Mouse (Mus musculus) urinary bladder, postnatal 4 days (tissue): ENCODE data around the gene Slc45a3.

ENCODE experiments used
- DNase-seq, 2 experiments: peaks; one replicate each; pipeline ENCODE4 v3.0.0; 2021 to 2022; ENCODE audit warnings: low spot score in 2 of 2

Gene Slc45a3

DNA sequence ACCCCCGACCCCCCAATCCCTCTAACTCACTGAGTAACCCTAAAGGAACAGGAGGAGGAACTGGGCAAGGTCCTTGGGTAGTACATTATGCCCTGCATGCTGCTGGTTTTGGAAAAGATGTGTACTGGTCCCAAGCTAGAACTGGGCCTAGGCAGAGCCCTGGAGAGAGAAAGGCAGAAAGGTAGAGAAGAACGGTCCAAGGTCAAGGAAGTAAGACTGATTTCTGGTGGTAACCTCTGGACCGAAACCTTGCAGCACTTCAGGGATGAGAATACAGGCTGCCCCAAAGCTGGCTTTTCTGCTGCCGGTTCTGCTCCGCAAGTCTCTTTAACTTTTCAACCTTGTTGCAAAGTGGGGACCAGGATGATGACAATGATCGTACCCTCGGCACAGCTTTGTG, 1.8 kb downstream of the Slc45a3 start:
- DNase-seq, result no peak

DNA sequence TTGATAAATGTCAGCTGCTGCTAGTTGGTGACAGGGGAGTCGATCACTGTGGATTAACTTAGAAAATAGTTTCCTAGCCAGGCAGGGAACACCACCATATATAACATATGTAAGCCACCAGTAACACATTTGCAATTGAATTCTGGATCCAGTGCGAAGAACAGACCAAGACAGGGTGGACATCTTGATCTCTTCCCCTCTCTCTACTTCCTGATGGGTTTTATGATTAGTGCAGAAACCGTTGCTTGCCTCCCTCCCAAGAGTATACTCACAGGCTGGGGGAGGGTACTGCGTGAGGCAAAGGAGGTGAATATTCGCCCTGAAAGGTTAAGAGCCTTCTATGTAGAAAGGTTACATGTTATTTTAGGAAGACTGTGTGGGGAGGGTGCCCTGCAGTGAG, 3.1 kb downstream of the Slc45a3 start:
- DNase-seq, result no peak

DNA sequence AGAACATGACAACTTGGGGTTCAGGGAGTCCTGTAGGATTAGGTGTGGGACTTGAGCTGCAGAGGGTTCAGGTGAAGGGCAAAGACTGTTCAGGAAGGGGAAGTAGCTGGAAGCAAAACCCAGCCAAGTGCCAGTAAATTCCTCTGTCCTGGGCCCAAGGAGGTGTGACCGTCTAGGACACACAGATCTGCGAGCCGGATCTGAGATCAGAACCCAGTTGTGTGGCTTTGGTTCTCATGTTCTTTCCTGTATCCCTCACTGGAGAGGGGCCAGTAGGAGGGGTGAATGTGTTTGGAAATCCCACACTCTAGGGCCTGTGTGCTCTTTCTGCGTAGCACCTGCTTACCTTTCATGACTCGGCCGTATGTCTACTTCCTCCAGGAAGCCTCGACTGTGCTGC, 4.6 kb downstream of the Slc45a3 start:
- no peak for DNase-seq

DNA sequence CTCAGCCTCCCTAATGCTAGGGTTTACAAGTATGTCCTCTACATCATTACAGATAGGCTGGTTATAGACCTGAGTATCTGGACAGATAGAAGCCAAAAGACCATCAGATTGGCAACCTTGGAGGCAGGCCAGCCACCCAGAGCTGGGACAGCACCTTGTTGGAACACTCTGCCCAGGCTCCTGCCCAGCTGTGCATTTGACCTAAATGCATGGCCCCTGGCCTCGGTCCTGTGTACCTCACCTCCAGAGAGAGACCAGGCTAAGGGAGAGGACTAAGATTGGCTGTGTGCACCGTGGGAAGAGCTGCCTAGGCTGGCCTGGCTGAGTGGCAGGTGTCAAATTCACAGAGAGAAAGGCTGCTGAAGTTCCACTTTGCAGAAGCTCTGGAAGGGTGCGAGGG, 5.8 kb downstream of the Slc45a3 start:
- no peak for DNase-seq

DNA sequence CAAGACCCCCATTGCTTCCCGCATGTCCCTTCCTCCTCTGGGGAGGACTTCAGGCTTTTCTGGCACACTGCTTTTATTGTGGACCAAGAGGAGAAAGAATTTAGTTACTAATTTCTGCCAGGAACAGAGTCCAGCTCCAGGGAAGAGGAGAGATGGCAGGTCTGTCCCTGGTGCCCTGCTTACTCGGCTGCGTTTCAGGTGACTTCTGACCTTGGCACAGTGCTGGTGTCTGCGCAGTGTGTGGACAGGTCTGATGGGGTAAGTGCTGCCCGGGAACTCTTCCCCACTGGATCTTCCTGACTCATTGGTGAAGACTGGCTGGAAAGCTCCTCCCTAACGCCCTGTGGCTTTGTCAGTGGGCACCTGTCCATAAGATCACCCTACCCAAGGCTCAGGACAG, 6.2 kb downstream of the Slc45a3 start:
- no peak for DNase-seq

DNA sequence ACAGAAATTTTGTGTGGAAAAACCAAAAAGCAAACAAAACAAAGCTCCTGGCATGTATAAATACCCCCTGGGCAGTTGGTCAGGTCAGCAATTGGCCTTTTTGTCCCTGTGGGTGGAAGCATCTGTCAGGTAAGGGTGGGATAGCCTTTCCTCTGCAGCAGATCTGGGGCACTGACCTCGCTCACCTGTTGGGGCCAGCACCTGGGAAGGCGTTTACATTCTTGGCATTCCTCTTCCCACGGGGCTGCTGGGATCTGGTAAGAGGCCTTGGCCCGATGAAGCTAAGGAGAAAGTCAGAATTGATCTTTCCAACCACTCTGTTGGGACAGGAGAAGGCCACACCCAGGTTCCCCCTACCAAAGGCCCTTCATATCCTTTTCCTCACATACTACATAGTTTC, 7.1 kb downstream of the Slc45a3 start:
- no peak for DNase-seq

DNA sequence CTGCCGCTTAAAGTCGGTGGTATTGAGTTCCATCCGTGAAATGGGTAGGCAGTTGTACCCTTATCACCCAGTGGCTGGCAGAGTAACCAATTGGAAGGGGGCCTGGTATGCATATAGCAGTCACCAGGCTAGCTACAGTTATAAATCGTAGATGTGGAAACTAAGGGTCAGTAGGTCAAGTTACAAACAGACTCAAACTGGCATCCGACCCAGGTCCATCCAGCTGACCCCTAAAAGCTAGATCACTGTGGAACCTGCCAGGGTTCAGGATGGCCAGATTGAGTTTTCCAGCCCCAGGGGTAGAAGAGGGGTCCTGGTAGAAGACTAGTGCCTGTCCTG, 7.5 kb downstream of the Slc45a3 start:
- no peak for DNase-seq

DNA sequence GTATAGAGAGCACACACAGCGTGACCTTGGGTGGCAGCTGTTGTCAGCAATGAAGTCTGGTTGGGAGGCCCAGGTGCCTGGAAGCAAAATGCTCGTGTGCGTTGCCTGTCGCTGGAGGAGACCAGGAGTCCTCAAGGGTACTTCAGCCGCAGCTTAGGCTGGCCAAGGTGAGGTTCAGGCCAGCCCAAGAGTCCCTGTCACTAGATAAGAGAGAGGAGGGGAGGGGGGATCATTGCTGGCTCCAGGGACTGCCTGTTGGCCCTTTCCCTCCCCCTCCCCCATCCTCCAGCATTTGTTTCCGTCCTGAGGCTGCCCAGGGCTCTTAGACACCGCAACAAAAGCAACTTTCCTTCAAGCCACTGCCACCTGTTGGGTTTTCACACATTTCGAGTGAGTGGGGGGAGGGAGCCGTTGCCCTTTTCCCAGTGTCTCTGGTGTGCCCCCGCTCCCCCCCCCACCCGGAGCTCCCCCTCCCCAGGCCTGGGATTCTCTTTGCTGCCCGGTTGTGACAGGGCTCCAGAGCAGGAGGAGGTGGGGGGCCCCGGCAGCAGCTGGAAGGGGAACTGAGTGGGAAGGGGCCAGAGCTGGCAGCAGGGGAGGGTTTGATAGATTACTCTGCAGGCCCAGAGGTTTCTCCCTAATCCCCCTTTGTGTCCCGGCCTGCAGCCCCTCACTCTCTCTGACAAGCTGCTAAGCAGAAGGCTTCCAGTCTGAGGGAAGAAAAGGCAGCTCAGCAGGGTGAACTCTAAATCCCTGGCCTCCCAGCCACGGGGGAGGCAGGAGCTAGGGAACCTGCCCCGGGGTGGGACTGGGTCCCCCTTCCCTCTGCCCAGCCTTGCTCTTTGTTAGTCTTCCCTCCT, 8.1 kb downstream of the Slc45a3 start:
- no peak for DNase-seq

DNA sequence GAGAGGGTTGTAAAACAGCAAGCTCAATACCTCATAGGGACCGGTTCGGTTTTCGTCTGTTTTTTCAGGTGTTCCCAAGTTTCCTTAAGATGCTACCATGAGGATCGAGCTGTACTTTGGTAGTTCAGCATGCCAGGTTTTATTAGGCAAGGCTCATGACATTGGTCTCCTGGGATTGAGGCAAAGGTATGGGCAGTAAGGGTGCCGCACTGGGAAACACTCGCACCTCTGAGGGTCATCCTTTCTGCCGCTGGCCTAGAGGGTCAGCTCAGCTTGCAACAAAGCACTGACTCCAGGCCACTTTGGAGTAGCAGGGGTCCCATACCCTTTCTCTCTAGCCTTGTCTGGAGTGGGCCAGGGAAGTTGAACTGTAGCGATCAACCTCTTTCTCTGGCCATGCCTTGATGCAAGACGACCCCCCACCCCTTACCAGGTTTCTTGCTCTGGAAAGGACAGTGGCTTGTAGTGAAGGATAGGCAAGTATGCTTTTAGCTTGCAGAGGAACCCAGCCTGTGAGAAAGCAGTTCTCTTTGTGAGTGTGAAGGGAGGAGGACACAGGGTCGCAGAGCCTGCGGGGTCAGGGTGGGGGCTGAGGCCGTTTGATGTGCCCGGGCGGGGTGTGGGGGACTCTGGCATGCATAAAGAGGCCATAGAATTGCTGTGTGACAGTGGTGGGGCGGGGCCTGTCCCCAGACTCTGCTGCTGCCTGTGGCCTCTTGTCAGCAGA, 9.2 kb downstream of the Slc45a3 start:
- DNase-seq, result no peak

DNA sequence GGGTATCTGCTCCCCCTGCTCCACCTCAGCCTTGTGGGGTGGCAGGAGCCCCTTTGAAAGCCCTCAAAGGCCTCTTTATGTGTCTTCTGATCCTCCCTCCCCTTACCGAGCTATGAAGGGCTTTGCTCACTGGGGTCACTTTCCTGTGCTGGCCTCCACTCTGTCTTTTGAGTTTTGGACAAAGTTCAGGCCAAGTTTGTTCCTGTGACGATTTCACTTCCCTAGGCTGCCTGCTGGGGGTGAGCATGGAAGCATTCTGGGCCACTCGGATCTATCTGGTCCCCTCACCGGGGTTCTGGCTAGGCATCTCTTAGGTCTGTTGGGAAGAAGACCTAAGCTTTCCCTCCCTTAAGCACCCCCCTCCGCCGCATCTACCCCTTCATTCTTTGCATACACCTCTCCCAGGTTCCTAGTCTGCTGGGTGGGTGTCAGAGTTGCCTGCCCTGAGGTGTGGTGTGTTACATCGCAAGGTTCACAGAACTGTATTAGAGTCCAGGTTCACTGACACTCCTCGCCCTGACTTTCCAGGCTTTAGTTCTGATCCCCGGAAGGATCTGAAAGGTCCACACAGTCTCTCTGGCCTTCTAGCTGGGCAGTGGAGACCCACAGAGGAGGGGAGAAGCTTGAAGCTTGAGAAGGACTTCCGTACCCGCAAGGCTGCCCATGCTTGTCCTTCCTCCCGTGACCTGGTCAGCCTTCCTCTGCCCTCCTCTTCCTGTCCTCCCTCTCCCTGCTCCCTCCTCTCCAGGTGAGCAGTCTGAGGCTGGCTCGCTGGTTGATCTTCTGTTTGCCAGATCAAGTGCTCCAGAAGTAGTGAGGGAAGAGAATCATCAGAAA, 9.9 kb downstream of the Slc45a3 start:
- DNase-seq, result no peak

DNA sequence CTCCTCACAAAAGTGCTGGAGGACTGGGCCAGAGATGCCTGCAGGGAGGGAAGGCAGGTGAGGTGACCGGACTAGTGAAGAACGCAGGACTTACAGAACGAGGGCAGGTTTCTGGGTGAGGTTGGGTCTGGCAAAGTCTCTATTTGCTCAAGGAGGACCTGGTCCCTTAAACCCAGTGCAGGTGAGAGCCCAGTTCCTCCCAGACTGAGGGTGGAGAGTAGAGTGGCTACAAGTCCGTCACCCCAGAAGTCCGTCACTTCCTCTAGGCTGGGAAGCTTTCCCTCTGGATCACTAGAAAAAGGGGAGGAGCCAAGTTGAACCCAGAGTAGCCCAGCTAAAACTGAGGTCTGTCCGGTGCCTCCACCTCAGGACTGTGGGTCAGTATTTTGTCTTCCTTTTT, 11.2 kb downstream of the Slc45a3 start:
- DNase-seq, result no peak

DNA sequence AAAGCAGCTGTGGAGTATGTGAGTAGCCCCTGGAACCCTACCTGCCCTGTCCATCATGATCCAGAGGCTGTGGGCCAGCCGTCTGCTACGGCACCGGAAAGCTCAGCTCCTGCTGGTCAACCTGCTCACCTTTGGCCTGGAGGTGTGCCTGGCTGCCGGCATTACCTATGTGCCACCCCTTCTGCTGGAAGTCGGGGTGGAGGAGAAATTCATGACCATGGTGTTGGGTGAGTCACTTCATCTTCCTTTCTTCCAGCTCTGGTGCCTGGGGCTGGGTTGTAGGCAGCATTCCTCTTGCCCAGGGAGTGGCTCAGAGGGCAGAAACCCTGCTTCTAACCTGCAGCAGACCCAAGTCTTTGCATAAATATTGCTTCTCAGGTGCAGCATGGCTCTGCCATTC, 14.1 kb downstream of the Slc45a3 start:
- no peak for DNase-seq

DNA sequence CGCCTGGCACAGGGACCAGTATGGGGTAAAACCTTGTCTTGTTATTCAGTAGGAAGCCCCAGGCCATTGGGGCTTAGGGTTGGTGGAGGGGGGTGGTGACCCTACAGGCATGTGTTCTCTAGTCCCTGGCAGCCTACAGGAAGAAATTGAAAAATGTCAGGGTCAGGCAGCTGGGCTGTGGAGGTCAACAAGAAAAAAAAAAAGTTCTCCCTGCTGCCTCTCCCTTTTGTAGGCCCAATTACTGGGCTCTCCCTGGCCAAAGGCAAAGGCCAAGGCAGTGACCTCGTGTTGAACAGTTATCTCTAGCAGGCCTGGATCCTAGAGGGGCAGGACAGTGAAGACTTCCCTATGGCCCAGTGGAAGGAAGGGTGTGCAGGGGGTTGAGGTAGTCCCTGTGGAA, 17.7 kb downstream of the Slc45a3 start:
- DNase-seq, result no peak

DNA sequence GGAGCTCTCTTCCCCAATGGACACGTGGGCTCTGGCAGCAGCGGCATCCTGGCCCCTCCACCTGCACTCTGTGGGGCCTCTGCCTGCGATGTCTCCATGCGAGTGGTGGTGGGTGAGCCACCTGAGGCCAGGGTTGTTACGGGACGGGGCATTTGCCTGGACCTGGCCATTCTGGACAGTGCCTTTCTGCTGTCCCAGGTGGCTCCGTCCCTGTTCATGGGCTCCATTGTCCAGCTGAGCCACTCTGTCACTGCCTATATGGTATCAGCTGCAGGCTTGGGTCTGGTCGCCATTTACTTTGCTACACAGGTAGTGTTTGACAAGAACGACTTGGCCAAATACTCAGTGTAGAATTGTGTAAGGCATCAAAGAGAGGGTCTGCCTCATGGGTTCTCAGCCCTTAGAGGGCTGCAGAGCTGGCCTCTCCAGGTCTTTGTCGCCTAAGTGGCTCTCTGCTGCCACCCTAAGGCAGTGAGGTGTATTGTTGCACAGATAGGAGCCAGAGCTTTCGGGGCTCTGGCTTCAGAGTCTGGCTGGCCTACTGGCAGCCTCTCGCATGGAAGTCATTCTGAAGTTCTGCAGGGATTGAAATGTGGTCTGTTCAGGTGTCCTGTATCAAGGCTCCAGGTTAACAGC, 18.7 kb downstream of the Slc45a3 start:
- DNase-seq, result peak; percentile 54 to 79

DNA sequence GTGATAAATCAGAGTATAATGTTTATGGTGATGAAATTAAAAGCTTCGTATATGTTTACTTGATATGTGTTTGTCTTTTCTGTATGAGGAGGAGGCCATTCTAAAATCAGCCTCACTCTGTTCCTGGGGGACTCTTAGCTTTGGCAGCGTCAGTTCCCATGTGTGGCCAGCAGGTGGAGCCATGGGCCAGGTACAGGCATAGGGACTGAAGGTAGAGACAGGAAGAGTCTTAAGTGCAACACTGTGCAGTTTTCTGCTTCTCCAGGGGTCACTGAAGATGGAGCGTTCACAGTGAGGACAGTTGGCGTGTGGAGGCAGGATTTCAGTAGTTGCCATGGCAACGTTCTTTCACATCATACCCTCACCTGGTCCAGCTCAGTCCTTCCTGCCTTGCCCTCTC, 20.1 kb downstream of the Slc45a3 start:
- DNase-seq, result peak; percentile 56 to 85

DNA sequence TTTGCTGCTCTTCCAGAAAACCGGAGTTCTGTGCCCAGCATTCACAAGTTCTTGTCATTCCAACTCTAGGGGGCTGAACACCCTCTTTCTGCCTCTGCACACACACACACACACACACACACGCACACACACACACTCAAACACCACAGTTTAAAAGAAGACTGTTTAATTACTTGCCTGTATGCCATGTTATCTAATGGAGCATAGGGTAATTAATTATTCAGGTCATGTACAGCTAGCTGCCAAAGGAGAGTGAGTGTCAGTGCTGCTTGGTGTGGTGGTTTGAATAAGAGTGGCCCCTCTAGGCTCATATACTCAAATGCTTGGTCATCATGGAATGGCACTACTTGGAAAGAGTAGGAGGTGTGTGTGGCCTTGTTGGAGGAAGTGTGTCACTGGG, 21.0 kb downstream of the Slc45a3 start:
- DNase-seq, result no peak

DNA sequence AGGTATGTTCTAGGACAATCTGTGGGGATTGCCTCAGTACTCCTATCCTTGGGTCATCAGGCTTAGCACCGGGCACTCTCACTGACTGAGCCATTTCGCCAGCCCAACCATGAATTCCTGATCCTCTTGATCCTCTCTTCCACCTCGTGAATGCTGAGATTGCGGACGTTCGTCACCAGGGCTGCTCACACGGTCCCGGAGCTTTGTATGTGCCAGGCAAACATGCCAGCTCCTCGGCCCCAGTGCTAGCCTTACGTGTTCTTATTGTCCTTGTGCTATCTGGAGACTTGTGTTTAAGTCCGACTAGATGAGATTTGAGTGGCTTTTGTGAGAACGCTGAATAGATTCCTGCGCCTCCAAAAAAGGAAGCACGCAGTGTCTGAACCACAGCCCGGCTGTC, 24.7 kb downstream of the Slc45a3 start:
- DNase-seq, result no peak

DNA sequence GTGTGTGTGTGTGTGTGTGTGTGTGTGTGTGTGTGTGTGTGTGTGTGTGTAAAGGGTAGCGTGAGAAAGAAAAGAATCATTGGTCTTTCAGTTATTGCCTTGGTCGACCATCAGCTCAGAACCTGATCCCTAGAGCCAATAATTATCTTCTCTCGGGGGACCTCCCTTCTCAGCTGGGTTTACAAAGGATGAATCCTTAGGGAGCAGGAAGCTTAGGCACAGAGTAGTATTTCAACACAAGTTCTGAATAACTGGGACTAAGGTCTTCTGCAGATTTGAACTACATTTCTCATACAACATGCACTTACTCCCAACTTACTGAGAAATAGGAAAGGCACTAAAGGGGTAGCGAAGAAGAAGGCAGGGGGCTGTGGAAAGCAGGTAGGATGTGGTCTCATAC, 26.7 kb downstream of the Slc45a3 start:
- DNase-seq, result no peak

DNA sequence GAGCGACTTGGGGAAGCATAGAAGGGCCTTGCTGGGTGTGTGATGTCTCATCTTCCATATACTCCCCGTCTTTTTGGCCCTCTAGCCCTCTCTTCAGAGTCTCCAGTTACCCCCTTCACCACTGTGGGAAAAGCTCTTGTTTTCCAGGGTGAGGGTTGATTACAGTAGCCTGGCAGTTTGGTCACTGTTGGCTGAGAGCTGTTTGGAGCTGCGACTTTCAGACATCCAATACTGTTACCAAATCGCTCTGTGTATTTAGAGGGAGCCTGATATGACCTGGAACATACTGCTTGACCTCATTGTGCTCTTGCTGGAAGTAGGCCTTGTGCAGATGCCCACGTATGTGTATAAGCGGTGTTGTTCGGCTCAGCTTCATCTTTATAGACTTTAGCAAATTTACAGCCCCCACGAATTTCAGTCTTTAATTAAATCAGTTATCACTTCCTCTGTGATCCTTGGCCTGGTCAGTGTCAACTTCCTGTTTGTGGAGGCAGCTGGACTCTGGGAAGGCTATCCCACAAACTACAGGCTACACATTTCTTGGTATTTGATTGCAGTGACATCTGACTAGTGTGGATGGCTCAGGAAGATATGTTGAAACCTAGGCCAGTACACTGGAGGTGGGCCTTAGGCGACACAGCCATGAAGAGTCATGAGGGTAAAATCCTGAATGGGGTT, 27.5 kb downstream of the Slc45a3 start:
- no peak for DNase-seq

DNA sequence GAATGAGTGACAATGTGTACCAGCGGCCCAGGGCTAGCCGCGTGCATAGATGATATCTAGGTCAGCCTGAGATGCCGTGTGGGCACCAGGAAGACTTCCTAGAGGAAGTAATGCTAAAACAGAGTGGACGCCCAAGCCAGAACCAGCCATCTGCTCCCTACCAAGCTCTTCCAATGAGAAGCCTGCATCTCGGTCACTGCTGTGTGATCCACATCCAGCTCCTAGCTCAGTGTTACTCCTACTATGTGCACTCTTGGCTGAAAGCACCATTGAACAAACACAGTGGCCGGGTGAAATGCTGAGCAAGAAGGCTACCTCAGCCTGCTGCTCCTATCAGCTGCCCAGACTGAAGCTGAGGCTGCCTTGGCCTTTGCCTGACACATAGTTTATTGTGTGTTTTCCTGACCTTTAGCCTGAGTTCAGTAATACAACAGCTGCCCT, 29.8 kb downstream of the Slc45a3 start:
- no peak for DNase-seq
